Mouse (Mus musculus): Measurements from ENCODE around the gene Lrrc8c. TPM values are rescaled to one million over a fixed set of nuclear protein-coding genes. Genes with fewer than 3 reads are reported as not detected.
"Not testable (repeated sequence)": the region's sequence is repeated elsewhere in the genome, so short reads cannot be mapped to it uniquely, and the experiment has no call there.

Lrrc8c gene
- total RNA-seq, 4 experiments from 2014 or later, result 25.5 to 29.1 (median 26.6) TPM

DNA sequence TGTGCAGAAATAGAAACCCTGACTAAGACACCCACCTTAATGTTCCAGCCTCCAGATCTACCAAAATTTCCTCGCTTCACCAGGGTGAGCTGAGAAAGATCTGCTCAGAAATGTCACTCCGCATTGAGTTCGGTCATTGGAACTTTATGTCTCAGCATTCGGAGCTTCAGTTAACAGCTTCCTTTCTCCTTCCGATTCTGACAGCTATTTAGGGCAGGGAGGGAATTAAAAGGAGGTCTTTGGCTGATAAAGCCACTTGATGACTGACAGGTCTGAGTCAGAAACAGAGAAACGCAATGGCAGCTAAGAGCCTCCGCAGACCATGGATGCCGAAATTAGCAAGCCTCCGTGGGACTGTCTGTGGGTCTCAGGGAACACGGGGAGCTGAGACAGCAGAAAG is 112.9 kb downstream of the Lrrc8c start:
- peak in 1 of 2 experiments; percentile 28 for DNase-seq (ENCODE audit: low spot score in 2 of 2)

DNA sequence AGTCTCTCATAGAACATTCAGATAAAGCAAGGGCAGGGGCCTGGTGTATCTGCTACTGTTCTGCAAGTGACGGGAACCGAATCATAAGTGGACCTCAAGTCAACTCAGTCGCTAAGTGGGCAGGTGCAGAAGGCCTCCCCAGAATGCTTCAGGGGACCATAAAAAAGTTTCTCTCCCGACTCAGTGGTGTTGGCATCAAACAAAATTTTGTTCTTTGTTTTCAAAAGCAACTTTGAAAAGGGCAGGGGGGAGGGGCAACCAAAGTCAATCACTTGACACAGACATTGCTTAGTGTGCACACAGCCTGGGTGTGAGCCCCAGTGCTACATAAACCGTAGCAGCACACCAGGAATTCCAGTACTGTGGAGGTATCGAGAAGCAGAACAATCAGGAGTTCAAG is 116.4 kb downstream of the Lrrc8c start:
- DNase-seq (ENCODE audit: low spot score in 2 of 2), result no peak

DNA sequence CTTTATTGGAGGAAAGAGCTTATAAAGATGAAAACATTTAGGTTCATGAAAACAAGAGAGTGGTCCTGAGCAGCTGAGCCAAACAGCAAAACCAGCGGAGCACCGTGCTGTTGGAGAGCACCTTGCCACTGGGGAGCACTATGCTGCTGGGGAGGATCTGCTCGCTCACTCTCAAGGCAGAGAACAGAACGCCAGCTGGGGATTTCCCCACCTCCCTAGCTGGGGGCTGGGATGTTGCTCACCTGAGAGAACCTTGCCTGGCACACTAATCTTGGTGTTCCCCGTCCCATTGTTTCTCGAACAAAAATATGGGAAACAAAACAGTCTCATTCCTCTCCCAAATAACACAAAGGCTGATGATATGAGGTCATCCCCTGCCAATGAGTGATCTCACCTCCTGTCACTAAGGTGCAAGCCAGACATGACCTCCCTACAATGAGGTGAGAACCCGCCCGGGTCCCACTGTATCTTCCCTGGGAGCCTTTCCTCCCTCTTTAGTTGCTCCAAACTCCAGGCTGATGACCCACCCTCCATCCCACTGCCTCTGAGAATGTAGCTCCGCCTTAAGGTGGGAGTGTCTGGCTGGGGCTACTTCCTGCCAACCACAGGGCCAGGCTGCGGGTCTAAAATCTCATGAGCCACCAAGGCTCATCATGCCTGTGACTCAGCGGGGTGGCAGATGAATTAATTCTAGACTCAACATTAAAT is 117.5 kb downstream of the Lrrc8c start:
- DNase-seq (ENCODE audit: low spot score in 2 of 2), result no peak

DNA sequence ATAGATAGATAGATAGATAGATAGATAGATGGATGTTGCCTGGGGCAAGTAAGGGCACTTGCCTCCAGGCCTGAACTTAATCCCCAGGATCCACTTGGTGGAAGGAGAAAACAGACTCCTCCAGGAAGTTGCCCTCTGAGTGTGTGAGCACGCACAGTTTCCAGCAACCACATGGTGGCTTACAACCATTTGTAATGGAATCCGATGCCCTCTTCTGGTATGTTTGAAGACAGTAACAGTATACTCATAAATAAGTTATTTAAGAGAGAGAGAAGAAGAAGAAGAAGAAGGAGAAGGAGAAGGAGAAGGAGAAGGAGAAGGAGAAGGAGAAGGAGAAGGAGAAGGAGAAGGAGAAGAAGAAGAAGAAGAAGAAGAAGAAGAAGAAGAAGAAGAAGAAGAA is 119.1 kb downstream of the Lrrc8c start:
- DNase-seq (ENCODE audit: low spot score in 2 of 2), result not testable (repeated sequence)

DNA sequence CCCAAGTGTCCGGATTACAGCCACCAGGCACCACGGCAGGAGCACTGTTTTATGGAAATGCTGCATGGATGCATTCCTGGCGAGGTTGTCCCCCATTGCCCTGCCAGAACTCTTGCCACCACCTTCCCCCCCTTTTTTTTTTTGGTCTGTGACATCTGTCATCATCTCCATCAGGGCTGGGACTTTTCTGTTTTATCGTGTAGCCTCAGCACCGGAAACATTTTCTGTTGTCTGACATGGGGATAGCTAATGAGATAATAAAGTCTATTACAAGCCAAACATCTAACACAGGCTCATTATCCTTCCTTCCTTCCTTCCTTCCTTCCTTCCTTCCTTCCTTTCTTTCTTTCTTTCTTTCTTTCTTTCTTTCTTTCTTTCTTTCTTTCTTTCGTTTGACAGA is 119.7 kb downstream of the Lrrc8c start:
- no peak for DNase-seq (ENCODE audit: low spot score in 2 of 2)

DNA sequence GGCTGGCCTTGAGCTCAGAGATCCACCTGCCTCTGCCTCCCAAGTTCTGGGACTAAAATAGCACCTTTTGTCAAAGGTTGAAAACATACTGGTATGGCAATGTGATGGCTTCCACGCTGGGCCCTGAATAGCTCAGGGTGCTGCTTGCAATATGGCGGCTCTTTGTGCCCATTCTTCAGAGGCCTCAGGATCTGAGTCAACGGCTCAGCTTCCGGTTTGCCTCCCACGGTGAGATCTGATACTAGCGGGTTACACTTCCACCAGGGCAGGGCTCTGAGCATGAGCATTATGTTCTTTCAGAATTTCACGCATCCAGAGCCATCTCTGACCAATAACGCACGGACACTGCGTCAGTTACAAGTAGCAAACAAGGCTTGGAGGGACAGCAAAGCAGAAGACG is 120.2 kb downstream of the Lrrc8c start:
- no peak for DNase-seq (ENCODE audit: low spot score in 2 of 2)

DNA sequence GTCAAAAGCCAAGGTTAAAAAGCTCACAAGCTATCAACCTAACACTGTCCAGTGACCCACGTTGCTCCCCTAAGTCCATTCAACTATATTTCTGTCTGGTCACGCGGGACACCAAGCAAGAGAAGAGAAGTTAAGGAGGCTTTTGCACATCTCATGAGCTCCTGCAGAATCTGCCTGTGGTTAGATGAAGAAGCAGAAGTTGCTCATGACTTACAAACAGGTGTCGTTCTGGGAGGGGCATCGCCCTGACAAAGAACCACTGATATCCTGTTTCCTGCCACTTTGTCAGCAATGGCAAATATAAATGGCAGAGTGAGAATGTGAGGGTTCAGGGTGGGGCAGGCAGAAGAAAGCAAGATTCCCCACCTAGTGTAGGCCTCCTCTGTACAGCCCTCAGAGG is 123.3 kb downstream of the Lrrc8c start:
- DNase-seq (ENCODE audit: low spot score in 2 of 2), result no peak

DNA sequence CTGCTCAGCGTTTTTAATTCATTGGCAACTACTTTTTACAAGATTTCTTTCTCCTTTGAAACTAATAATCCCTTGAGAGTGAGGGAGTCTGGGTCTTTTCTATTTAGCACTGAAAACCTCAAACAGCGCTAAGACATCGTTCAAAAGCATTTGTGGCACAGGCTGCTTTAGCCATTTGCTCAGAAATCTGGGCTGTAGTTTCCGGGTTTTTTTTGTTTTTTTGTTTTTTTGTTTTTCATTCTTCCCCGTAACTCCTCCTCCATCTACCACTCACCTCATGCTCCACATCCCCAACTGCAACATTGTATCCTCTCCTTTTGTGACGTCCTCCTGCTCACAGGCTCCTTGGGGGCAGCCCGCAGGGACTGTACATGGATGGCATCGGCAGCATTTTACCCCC is 124.1 kb downstream of the Lrrc8c start:
- no peak for DNase-seq (ENCODE audit: low spot score in 2 of 2)

DNA sequence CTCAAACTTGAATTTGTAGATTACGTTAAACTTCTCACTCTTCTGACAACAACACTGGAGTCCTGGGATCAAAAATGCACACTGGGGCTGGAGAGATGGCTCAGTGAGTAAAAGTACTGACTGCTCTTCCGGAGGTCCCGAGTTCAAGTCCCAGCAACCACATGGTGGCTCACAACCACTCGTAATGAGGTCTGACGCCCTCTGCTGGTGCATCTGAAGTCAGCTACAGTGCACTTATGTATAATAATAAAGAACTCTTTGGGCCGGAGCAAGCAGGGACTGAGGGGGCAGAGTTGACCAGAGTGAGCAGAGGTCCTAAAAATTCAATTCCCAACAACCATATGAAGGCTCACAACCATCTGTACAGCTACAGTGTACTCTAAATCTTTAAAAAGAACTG is 125.0 kb downstream of the Lrrc8c start:
- DNase-seq (ENCODE audit: low spot score in 2 of 2), result no peak

DNA sequence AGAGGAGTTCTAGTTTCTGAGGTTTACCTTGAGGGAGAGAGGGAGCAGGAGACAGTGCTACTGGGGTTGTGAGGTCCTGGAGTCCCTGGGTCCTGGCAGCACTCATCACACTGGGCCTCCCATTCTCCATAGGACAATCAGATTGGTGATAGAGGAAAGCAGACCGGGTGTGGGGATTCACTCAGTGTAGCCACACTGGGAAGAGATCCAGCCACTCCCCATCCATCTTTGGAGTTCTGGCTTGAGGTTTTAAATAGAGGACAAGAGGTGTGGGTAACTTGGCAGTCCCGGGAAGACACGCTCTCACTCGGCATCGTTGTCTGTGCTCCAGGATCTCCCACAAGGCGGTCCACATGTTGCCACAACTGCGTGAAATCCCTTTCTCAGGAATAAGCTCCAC is 127.9 kb downstream of the Lrrc8c start:
- no peak for DNase-seq (ENCODE audit: low spot score in 2 of 2)

DNA sequence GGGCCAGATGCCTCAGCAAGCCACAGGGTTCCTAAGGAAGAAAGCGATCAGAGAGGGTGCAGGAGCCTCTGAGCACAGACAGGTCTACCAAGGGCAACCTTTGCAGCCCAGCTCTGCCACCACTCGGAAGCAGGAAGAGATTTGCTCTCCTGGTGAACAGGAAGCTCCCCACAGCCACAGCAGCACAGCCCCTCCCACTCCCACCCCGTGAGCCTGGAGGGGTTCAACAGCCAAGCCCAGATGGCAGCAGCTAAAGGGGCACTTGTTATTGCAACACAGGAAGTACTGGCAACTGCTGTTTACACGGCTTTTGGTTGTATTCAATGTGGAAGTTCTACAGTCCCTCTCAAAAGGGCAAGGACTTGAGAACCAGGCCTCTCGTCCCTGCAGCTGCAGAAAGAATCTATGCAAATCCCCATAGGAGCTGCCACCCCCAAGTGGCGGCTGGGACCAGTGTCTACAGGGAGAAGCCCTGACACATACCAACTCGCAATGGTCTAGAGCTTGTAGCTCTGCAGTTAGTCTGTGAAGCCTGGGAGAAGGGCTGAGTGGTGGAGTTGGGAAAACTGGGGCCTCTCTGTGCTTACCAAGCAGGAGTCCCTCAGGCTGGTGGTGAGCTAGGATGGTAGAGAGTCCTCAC is 129.6 kb downstream of the Lrrc8c start:
- no peak for DNase-seq (ENCODE audit: low spot score in 2 of 2)

DNA sequence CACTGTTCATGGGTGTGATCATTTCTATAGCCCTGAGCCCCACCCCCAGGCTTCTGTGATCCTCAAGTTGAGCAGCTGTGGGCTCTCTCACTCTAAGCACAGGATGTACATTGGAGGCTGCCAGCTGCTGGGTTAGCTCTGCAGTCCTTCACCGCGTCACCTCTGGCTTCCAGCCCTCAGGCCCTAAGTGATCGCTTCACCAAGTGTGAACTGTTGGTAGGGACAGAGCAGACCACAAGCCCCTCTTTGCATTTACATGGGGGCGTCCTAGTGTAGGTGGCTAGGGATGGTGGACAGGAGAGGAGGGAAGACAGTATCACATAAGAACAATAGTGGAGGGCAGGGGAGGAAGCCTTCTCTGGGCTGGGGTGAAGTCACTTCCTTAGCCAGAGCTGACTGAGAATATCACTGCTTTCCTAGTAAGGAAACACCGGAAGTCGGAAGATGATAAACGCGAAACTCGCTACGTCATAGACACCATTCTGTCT is 130.4 kb downstream of the Lrrc8c start:
- DNase-seq (ENCODE audit: low spot score in 2 of 2), result no peak

DNA sequence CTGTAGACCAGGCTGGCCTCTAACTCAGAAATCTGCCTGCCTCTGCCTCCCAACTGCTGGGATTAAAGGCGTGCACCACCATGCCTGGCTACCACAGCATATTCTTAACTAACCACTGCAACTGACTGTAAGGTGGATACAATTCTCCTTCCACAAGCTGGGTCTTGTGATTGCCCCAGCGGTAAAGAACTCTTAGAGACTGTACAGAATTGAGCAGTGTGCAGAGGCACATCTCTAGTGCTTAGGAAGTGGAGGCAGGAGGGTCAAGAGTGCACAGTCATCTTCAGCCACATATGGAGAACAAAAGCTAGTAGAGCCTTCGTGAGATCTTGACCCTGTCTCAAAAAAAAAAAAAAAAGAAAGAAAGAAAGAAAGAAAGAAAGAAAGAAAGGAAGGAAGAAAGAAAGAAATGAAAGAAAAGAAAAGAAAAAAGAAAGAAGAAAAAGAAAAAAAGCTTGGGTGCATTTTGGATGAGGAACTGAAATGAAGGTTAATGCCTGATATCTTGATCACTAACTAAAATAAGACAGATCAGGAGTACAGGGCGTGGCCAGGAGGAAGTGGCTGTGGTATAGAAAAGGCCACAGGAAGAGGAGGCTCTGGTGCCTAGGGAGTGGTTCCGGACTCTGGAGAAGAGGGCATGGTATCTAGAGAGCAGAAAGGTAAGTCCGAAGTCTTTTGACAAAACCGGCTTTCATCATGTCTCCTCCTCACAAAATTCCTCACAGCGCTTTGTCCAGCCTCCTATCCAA is 131.7 kb downstream of the Lrrc8c start:
- DNase-seq (ENCODE audit: low spot score in 2 of 2), result no peak

DNA sequence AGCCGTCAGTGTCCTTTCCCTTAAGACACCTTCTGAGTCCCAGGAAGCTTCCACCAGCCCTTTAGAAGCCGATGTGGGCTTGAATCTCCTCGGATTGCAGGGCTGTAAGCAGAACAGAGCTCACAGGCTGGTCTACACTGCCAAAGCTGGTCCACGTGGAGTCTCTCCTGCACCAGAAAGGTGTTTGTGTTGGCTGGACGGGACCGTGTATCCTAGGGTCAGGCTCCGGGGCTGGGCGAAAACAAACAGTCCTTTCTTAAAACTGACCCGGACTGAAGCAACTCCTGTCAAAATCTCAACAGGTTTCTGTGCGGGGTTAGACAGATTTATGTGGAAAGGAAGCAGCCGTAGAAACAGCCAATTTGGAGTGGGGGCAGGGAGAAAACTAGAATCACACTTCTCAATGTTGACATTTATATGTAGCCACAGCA is 132.4 kb downstream of the Lrrc8c start:
- DNase-seq (ENCODE audit: low spot score in 2 of 2), result no peak

DNA sequence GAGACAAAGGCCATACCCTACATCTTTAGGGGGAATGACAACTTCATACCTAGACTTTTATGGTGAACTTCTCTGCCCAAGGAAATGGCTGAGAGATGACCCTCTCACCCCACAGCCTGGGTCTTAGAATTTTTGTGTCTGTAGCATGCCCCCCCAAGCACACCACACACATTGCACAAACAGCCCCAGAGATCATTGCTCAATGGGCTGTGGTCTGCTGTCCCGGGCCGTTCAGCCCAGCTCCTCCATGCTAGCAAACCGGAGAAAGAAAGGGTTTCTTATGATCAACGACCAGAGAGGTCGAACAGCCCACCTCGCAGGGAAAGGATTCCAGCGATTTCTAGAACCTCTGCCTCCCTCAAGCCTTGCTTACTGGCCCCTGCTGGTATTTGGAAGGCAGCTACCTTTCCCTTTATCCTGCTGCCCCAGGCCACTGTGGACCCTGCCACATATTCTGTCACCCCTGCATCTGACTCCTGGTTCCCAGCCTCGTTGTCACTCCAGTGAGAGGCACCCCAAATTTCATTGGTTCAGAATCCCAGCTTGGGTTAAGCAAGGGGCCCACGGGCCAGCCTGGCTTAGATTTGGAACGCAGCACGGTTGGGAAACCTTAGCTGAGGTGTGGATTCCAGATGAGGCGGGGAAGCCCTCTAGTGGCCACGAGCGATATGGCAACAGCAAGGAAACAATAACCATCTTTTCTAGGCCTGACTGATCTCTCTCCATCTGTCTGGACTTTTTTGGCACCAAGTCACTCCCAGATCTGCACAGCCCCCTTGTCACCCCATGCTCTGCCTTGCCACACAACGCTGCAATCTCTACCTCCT is 135.3 kb downstream of the Lrrc8c start:
- peak; percentile 63 to 86 for DNase-seq (ENCODE audit: low spot score in 2 of 2)

DNA sequence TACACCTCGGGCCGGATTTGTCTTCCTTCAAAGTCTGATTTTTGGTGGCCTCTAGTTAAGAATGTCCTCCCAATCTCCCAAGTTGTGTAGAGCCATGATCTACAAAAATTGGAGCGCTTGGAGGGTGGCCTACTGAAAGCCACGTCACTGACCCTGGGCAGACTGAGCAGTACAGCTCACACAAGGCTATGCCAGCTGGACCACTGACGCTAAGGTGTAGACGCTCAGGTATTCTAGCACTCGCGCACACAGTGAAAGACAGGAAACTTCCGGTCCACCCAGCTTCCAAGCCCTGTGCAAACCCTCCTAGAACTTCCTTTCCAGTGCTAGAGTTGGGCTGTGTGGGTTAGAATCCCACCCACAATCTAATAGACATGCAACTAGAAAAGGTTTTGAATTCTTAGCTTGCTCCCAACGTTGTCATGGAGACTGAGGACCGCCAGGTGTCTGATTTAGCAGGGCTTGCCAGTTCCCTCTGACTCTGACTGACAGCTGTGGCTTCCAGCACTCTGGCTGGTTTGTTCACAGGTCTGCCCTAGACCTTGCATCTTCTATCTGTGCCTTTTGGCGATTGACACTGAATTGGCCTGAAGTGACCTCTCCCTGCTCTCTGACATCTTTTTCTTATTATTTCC is 136.0 kb downstream of the Lrrc8c start:
- DNase-seq (ENCODE audit: low spot score in 2 of 2), result no peak

DNA sequence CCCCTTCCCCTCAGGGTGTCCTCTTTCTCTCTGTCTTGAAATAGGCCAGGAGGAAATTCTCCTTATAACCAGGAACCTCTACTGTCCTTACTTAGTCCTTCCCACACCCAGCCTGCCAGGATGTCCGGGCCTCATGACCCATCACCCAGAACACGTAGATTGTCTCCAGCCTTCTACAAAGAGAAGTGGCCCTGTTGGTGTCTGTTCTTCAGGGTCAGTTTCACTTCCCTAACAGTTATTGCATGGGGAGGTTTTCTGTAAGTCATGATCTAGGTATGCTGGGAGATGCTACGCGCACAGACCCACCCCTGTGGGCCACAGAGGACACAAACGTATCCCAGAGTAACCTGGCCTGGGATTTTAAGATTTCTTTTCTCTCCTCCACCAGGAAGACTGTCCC is 142.7 kb downstream of the Lrrc8c start:
- DNase-seq (ENCODE audit: low spot score in 2 of 2), result no peak

Data from left cerebral cortex, adult 8-10 months (tissue).